Mouse (Mus musculus) brain, embryonic 14.5 days (tissue): ENCODE results near the gene Gipr. TPM values are rescaled to one million over a fixed set of nuclear protein-coding genes. Genes with fewer than 3 reads are reported as not detected.
"Not testable (repeated sequence)": the region's sequence is repeated elsewhere in the genome, so short reads cannot be mapped to it uniquely, and the experiment has no call there.

ENCODE experiments used
- DNase-seq: peaks from one replicate; pipeline ENCODE4 v3.0.0-alpha.2; 2011; ENCODE audit warnings: low read depth
- CTCF ChIP-seq: fragments of 200-500 bp; IDR thresholded peaks from 2 replicates; pipeline ENCODE4 v1.5.1; 2012; ENCODE audit warnings: inconsistent platforms, mild to moderate bottlenecking, moderate library complexity, borderline replicate concordance; ENCODE audit not compliant: insufficient read depth, insufficient read length; ENCODE audit errors: extremely low read depth
- POLR2A ChIP-seq: fragments of 200-500 bp; IDR thresholded peaks from 2 replicates; pipeline ENCODE4 v1.6.1; 2012; ENCODE audit warnings: mild to moderate bottlenecking, inconsistent platforms, borderline replicate concordance; ENCODE audit not compliant: poor library complexity, insufficient read depth, insufficient read length, severe bottlenecking; ENCODE audit errors: extremely low read depth
- polyA plus RNA-seq: library from polyadenylated mRNA; depleted of rRNA; stranded (reverse); fragments of >200 nt; gene quantifications from 2 replicates; pipeline ENCODE4 v1.2.3, GENCODE M21; 2012

Gene Gipr
- polyA plus RNA-seq, 1 experiment: 9.6 TPM

GRCm38 (mm10) chr7:19158601-19159000 lies 7.3 kb downstream of the Gipr start:
- no peak for TF ChIP-seq POLR2A
- TF ChIP-seq CTCF: no peak
- peak; percentile 69 for DNase-seq

GRCm38 (mm10) chr7:19157160-19157800 lies 8.6 kb downstream of the Gipr start:
- peak; percentile 96 for TF ChIP-seq CTCF
- TF ChIP-seq POLR2A: peak; percentile 38; the same call in 1 of the 2 replicates
- DNase-seq: peak; percentile 93

GRCm38 (mm10) chr7:19155825-19156475 lies 10.0 kb downstream of the Gipr start:
- peak; percentile 27; the same call in 1 of the 2 replicates for TF ChIP-seq CTCF
- no peak for TF ChIP-seq POLR2A
- no peak for DNase-seq

- no peak for DNase-seq
- TF ChIP-seq CTCF: no peak
These were observed 11.1 kb downstream of the Gipr start for GRCm38 (mm10) chr7:19154796-19155195.

GRCm38 (mm10) chr7:19151121-19151520 lies 14.8 kb downstream of the Gipr start:
- DNase-seq: not testable (repeated sequence)

GRCm38 (mm10) chr7:19149626-19150025 lies 16.3 kb downstream of the Gipr start, which contains the start of gene Snrpd2:
Gene Snrpd2 (plus strand): TSS chr7:19149722.
- TF ChIP-seq CTCF: no peak
- peak; percentile 37; the same call in 1 of the 2 replicates for TF ChIP-seq POLR2A
- DNase-seq: peak; percentile 98

GRCm38 (mm10) chr7:19148875-19149541 lies 16.9 kb downstream of the Gipr start, which contains the start of gene Qpctl:
Gene Qpctl (minus strand): TSS chr7:19149291.
- DNase-seq: peak; percentile 100
- TF ChIP-seq POLR2A: peak; percentile 31; the same call in 1 of the 2 replicates
- no peak for TF ChIP-seq CTCF

GRCm38 (mm10) chr7:19148180-19148874 lies 17.6 kb downstream of the Gipr start:
- no peak for DNase-seq
- TF ChIP-seq POLR2A: no peak
- TF ChIP-seq CTCF: no peak

- no peak for DNase-seq
- no peak for TF ChIP-seq CTCF
- no peak for TF ChIP-seq POLR2A
These were observed 18.4 kb downstream of the Gipr start for GRCm38 (mm10) chr7:19147497-19148045.

- DNase-seq: no peak
- no peak for TF ChIP-seq CTCF
- no peak for TF ChIP-seq POLR2A
These were observed 19.1 kb downstream of the Gipr start for GRCm38 (mm10) chr7:19146793-19147192.

- no peak for TF ChIP-seq POLR2A
- TF ChIP-seq CTCF: peak; percentile 63
- peak; percentile 43 for DNase-seq
These were observed 28.5 kb downstream of the Gipr start for GRCm38 (mm10) chr7:19137380-19137779.
